Mouse (Mus musculus): ENCODE results near the gene Prdm1. TPM values are rescaled to one million over a fixed set of nuclear protein-coding genes. Genes with fewer than 3 reads are reported as not detected.

Gene Prdm1
- polyA plus RNA-seq (2012; rRNA removed), result 2.3 and 2.8 TPM in 2 replicates

GRCm38 (mm10) chr10:44528291-44529082, at the start of gene Prdm1:
TSS of gene Prdm1 (minus strand) at chr10:44528501.

Data from colon, adult 2 months (tissue).